Mouse (Mus musculus) kidney, postnatal 36 days (tissue): Measurements from ENCODE around the gene Epm2aip1.

Experiments used
- DNase-seq, 2 experiments: peaks; one replicate each; pipeline ENCODE4 v3.0.0; 2021 to 2022; ENCODE audit warnings: mixed read lengths in 2 of 2

Gene Epm2aip1

DNA sequence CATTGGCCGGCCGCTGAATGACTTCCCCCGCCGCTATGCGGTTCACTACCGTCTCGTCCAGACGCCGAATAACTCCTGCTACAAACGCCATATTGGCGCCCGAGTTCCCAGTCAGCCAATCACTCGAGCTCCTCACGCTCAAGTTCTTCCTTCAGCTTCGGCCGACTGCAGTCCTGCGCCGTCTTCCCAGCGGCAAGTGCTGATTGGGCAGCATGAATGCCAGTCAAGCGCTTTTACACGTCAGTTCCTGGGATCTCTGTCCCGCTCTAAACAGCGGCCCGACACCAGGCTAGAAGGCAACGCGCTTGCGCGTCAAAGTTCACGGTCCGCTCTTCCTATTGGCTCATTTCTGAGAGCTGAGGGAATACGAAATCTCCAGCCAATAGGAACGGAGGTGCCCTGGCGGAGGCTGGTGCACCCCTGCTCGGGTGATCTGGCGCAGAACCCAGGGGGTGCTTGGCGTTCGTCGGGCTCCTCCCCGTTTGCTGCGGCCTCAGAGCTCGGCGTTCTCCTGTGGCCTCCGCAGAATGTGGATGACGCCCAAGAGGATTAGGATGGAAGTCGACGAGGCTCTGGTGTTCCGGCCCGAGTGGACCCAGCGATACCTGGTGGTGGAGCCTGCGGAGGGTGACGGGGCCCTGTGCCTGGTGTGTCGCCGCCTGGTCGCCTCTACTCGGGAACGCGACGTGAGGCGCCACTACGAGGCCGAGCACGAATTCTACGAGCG, at the start of gene Epm2aip1, which contains the start of gene Mlh1:
Epm2aip1 (plus strand) TSS at position 496 of the 727 bp plus-strand sequence.
Mlh1 (minus strand) TSS at position 358 of the 727 bp plus-strand sequence.
- DNase-seq: peak; percentile 100

DNA sequence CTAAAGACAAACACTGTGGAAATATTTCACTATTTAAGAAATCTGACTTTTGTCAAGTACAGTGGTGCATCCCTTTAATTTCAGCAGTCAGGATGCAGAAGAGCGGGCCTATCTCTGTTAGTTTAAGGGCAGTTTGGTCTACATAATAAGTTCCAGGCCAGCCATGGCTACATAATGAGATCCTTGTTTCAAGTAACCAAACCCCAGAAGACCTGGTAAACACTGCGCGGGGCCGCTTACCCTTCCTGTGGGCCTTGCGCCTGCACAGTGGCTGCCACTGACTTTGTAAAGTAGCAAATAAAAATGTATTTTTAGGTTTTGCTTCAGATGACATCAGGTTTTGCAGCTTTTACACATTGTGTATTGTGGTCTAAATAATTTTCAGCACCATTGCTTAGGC, 48.3 kb upstream of the Epm2aip1 start:
- no peak for DNase-seq

DNA sequence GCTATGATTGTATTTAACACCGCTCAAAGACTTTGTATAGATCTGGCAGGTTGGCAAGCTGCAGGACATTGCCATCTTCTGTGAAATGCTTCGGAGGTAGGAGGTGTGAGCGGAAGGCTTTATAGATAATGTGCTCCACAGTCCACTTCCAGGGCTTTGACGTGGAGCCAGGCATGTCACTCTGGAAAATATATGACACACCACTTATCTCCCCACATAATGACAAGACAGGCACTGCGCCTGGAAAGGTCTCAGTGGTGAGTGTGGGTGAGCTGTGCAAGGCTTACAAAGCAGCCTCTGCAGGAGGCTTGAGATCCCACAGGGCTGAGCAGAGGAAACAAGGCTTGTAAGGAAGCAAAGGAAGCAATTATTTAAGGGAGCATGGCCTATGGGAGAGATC, 43.3 kb upstream of the Epm2aip1 start:
- DNase-seq: no peak

DNA sequence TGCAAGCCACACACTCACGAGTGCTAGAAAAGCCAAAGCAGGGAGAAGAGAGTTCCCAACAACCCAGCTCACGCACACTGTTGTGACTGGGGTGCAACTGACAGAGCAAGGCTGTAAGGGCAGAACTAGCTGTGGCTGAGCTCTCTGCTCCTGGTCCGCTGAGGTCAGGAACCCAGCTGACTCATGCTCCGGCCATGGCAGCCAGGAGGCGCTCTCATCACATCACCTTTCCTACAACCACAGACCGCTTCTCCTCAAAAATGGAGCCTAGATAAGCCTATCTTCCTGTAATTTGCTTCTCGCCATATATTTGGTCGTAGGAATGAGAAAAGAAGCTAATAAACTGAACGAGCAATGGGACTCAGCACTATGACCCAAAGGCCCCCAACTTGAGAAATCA, 37.0 kb upstream of the Epm2aip1 start:
- DNase-seq: no peak

DNA sequence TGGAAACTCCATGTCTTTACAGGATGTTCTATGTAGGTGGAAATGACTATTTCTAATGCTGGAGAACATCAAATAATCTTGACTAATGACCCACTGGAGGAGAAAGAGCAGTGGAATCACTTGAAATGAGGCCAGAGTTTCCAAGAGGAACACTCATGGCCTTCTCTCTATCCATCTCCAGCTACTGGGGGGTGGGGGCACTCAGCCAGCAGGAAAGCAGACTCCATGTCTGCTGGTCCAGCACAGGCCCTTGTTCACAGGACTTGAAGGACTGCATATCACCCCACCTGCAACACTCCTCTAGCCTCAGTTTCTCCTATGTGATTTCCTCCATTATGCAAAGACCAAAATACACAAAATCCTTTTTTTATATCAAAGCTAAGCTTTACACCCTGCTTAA, 34.0 kb upstream of the Epm2aip1 start:
- DNase-seq: no peak

DNA sequence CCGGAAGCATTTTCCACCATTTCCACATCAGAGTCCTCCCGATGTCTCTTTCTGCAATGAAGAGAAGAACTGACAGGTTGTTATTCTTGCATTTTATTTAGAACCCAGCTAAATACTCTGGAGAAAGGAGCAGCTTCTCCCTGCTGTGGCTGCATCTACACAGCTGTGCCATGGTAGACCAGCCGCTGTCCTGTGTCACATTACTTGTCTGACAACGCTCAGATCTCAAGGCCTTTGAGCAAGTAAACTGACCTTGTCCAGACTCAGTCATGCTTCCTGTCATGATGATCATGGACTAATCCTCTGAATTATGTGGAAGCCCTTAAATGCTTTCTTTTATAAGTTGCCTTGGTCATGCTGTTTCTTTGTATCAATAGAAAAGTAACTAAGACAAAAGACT, 31.9 kb upstream of the Epm2aip1 start:
- no peak for DNase-seq

DNA sequence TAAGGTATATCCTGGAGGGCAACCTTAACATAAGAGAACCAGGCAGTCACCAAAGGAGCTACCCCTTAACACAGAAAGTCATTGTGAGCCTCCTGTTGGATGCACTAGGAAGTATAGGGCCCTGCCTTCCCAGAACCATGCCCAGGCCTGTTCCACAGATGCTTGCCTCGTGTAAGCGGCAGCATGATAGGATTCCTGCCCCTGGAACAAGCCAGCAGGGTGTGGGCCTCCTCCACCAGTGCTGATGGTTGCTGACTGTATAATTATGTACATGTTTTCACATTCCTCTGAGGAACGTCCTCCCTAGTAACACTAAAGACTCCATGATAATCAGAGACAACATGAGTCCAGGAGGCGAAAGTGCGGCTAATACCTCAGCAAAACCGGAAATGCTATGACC, 28.3 kb upstream of the Epm2aip1 start:
- DNase-seq: no peak

DNA sequence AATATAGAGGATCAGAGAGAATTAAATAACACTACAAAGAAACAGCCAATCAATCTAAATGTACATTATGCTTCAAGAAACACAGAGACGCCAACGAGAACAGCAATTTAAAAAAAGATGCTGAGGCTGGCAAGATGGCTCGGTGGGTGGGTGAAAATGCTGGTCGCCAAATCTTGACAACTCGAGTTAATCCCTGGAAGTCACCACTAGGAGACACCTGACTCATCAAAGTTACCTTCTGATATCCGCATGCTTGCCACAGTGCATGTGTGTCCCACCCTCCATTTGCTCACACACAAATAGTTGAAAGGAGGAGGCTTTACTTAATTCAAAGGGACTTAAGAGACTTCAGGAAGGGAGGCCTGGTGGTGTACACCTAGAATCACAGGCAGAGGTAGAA, 26.2 kb upstream of the Epm2aip1 start:
- DNase-seq: no peak

DNA sequence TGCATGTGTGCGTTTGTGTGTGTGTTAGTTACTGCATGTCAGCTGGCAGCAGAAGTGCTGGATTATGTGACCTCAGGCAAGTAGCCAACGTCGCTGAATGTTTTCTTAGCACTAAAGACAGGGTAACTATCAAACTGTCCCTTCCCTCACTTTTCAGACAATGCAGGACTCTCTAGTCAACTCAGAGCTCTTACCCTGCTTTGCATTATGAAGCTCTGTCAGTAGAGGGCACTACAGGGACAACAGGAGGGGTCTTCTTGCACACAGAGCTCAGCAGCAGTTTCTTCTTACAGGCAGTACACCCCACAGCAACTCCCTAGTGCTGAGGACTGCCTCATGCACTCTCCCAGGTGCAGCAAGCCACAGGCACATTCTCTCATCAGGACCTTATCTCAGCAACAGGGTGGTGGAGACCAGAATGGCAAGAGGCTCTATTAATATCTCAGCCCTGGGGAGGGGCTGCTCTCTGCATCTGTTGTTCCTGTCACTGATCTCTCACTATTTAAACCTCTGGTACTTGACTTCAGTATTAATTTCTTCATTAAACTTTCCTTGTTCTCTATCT, 24.0 kb upstream of the Epm2aip1 start:
- peak; percentile 12 to 36 for DNase-seq

DNA sequence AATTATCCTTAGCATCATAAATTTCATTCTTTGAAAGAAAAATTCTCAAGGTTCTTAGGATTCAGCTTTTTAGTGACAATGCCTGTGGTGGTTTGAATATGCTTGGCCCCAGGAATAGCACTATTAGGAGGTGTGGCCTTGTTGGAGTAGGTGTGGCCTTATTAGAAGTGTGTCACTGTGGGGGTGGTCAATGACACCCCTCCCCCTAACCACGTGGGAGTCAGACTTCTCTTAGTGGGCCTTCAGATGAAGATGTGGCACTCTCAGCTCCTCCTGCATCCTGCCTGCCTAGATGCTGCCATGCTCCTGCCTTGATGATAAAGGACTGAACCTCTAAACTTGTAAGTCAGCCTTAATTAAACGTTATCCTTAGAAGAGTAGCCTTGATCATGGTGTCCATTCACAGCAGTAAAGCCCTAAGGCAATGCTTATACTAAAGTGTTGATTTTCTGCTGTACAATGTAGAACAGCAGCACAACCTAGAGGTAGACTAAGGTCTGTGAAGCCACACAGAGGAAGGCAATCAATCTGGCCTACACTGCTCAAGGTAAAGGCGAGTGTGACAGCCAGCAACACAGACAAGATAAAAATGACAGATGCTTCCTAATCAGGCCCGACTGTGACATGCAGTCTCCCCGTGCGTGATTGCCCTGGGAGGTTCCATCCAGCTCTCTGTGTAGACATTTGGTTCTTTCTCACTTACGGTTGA, 19.4 kb upstream of the Epm2aip1 start:
- DNase-seq: no peak

DNA sequence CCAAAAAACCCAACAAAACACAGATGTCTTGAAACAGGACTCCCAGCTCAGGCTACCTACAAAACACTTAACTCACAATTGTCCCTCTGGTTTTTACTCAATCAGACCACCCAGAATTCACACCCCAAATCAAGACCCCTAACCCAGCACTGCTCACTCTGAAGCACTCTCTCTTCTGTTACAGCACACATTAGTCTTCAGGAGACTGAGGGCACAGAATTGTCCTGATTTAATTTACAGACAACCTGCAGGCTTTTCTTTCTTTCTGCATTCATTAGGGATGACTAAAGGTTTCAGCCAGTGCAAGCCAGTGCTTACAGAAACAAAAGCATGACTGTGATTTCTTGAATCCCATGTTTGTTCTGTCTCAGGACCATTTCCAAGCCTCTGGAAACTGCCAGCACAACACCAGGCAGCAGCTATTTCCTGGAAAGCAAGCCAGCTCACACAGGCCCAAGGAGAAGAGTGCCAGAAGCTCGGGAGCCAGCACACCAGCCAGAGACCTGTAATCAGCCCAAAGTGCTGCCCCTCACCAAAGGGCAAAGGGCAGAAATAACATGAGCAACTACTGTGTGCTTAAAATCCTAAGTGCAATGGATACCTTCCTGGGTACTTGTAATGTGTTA, 11.3 kb upstream of the Epm2aip1 start:
- peak; percentile 4 for DNase-seq

DNA sequence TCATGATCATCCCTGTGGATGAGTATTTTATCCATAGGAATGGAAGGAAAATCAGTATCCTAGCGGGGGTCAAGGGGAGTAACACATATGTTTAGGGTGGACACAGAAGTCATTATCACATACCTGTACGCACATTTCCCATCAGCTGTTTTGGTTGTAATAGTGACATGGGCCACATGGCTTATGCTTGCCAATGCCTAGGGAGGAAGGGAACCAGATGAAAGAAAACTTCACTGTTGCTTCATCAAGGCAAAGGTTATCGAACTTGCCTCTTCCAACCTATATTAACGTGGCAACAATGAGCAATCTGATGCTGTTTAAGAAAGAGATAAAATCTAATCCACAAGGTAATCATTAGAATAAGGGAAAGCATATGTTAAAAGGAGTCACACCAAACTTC, 10.4 kb upstream of the Epm2aip1 start:
- no peak for DNase-seq

DNA sequence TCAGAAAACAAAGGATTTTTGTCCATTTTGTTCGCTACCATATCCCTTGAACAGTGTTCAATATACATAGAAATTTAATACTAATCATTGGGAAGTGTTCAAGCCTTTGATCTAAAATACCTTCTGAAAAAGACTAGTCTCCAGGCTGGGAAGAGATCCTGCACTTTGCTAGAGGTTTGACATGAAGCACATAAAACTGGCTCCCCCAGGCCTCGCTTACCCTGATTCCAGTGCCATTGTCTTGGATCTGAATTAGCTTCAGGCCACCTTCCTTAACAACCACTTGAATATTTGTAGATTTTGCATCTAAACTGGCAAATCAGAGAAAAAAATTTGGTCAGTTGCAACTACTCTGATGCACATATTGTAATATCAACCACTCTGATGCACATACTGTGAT, 3.7 kb upstream of the Epm2aip1 start:
- no peak for DNase-seq

DNA sequence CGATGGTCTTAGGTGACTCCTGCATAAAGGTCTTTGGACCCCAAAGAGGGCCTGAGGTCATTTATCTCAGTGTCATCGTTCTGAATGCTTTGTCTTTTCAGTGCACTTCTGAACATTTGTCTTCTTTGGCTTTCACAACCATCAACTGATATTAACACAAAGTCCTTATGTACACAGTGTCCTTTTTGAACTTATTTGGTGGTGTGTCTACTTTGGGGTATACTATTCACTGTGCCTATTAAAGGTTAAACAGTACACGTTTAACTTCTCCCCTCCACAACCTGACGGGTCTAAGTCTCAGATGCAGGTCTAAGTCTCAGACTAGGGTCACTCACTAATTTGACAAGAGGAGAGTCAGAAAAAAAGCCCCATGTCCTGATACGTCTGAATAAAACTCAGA, 1.1 kb upstream of the Epm2aip1 start:
- DNase-seq: no peak

DNA sequence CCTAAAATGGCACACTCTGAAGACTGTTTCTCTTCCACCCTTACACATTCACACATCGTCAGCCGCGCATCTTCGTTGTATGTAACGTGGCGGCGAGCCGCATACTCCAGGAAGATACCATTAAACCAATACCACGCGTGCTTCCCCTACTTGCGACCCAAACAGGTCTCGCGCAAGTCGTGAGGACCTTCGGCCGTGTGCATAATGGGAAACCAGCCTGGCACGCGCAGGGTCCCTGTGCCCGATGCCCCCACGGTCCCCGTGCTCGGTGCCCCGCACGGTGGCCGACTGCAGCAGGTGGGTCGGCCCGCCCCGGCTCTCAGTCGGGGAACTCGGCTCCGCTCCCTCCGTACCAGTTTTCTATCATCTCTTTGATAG, 684 bp upstream of the Epm2aip1 start:
- no peak for DNase-seq

DNA sequence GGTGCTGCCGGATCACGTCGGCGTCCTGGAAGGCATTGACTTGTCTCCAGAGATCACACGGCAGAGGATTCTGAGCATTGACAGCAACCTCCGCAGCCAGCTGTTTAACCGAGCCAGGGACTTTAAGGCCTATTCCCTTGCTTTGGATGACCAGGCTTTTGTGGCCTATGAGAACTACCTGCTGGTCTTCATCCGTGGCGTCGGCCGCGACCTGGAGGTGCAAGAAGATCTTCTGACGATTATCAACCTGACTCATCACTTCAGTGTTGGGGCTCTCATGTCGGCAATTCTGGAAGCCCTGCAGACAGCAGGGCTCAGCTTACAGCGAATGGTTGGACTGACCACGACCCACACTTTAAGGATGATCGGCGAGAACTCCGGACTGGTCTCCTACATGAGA, 627 bp downstream of the Epm2aip1 start:
- DNase-seq: peak in 1 of 2 experiments; percentile 26

DNA sequence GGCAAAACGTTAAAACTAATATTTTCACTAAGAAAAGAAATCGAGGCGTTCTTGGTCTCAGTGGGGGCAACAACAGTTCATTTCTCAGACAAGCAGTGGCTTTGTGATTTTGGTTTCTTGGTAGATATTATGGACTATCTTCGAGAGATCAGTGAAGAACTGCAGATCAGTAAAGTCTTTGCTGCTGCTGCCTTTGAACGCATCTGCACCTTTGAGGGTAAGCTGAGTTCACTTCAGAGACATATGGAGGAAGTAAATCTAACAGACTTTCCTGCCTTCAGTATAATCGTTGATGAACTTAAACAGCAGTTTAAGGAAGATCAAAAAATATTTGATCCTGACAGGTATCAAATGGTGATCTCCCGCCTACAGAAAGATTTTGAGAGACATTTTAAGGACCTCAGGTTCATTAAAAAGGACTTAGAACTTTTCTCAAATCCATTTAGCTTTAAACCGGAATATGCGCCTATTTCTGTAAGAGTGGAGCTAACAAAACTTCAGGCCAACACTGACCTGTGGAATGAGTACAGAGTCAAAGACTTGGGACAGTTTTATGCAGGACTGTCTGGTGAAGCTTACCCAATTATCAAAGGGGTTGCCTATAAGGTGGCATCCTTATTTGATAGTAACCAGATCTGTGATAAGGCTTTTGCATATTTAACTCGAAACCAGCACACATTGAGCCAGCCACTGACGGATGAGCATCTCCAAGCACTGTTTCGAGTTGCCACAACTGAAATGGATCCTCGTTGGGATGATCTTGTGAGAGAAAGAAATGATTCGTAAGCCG, 1.5 kb downstream of the Epm2aip1 start:
- no peak for DNase-seq

DNA sequence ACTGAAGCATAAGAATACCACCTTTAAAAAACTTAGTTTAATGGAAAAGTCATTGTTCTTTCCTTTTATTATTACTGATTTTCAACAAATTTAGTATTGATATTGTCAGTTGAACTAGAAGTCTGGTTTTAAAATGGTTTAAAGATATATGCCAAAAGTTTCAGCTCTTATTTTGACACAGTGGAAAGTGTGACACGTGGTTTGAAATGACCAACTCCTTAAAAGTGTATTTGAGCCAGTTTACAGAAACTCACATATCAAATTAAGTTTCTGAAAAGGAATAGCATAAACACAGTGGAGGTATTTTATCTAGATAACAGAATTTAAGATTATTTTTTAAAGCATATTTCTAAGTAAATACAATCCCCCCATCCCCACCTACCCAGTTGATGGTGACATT, 2.2 kb downstream of the Epm2aip1 start:
- DNase-seq: no peak

DNA sequence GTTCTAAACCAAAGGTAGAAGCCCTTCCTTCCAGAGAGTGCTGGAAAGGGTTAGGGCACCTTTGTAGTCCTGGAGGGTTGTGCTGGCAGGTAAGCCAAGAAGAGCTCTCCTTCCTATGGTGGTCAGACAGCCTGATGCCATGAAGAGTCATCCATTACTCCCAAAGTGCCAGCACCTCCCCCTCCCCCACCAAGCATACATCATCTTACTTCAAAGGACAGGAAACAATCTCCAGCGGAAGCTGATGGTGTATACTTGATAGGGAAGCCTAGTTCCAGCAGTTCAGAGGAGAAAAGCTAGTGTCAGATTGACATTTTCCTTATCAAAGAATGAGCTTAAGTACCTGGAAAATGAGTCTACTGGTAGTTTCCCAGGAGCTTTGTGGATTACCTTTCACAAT, 3.4 kb downstream of the Epm2aip1 start:
- peak; percentile 7 to 14 for DNase-seq

DNA sequence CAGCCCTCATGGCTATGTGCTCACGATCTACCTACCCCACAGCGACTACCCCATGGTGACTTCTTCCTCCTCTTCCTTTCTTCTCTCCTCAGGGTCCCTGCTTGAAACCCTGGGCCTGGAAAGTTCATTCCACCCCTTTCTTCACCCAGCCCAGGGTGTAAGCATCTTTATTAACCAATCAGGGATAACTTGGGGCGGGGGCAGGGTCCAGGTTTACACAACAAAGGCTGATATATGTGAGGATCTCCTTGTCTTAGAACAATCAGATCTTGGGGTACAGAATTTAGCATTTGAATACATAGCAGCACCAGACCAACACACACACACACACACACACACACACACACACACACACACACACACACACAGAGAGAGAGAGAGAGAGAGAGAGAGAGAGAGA, 13.3 kb downstream of the Epm2aip1 start:
- no peak for DNase-seq

DNA sequence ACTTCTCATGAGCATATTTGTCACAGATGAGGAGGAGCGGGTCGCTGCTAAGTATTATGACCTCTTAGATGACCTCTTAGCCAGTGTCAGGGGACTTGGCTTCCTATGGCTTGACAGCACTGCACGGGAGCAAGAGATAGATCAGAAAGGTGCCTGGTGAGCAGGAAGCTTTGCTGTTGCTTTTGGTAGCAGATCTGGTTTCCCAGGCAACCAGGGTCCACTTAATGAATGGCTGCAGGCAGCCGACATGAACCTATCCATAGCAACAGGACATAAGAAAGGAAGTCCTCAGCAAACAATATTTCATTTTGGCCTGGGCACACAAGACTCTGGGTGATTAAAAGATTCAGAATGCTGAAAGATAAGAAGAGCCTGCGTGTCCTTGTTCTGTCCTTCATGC, 13.9 kb downstream of the Epm2aip1 start:
- DNase-seq: no peak

DNA sequence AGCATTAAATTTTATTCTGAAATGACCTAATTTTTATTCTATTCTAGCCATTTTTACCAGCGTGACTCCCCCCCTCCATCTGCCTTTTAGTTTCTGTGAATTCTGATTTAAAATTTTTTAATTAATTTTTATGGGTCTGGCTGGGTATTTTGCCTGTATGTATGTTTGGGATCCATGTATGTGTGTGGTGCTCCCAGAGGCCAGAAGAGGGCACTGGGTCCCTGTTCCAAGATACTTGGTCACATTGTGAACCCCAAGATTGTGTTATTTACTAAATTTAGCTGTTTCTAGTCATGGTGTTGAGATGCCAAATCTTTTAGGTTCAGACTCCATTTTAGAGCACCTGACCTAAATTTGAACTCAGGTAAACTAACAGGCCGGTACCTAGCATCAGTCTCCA, 14.7 kb downstream of the Epm2aip1 start:
- DNase-seq: no peak

DNA sequence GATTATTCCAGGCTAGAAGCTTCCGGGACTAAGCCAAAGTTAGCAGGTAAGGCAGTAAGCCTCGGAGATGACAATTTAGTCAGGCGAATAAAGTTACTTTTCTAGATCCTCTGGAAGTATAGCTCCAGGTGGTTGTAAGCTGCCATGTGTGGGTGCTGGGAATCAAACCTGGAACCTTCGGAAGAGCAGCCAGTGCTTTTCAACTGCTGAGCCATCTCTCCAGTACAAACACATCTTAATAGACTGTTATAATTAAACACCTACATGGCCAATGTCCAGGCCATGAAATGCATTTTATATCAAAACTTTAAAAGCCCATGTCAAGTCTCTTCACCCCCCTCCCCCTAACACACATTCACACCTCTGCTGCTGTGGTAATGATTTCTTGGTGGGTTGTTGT, 16.2 kb downstream of the Epm2aip1 start:
- DNase-seq: no peak
